Mouse (Mus musculus): ENCODE data around the gene Grhpr. TPM values are rescaled to one million over a fixed set of nuclear protein-coding genes. Genes with fewer than 3 reads are reported as not detected.
A peak's percentile ranks its signal among the peaks of the same experiment; 100 is the strongest.

Grhpr gene
- polyA plus RNA-seq (2012; fragmentation: generic; extraction: Trizol) = 71.1 TPM

- Histone ChIP-seq H3ac (ENCODE audit: control insufficient read depth, insufficient read length) (peak within 1 kb of the TSS; percentile 2), H3K4me3 (peak within 1 kb of the TSS; percentile 43), H3K79me2 (ENCODE audit: control insufficient read depth, insufficient read depth) (no peaks in the 10 kb centered on the region), H3K27me3 (ENCODE audit: control insufficient read depth, insufficient read depth, insufficient read length) (no peaks in the 10 kb centered on the region), H3K4me2 (ENCODE audit: low read depth) (peak within 1 kb of the TSS; percentile 92), H3K36me3 (ENCODE audit: control insufficient read depth, insufficient read depth) (no peaks in the 10 kb centered on the region)
- no peak for TF ChIP-seq MAX (IDR thresholded peaks at IDR 0.05; ENCODE audit: low read depth)
- TF ChIP-seq MYOD1 (IDR thresholded peaks at IDR 0.05; ENCODE audit: control insufficient read depth in 1 of 3, insufficient read length in 2 of 3, low read depth in 2 of 3) = peak in 1 of 3 experiments; percentile 4
- no peak for TF ChIP-seq REST (IDR thresholded peaks at IDR 0.05; ENCODE audit: insufficient read depth, insufficient read length)
- no peak for TF ChIP-seq SRF (IDR thresholded peaks at IDR 0.05; ENCODE audit: control insufficient read depth, insufficient read length, low read depth)
- no peak for TF ChIP-seq USF1 (IDR thresholded peaks at IDR 0.05; ENCODE audit: low read depth)
- TF ChIP-seq POLR2A (IDR thresholded peaks at IDR 0.05; ENCODE audit: insufficient read length, low read depth) = peak; percentile 96
- no peak for TF ChIP-seq TCF12 (IDR thresholded peaks at IDR 0.05; ENCODE audit: insufficient read depth, poor library complexity, severe bottlenecking)
- TF ChIP-seq TCF3 (IDR thresholded peaks at IDR 0.05; ENCODE audit: insufficient read length, low read depth) = no peak
- no peak for TF ChIP-seq E2F4 (IDR thresholded peaks at IDR 0.05; ENCODE audit: insufficient read depth)
- TF ChIP-seq MYOG (IDR thresholded peaks at IDR 0.05; ENCODE audit: control insufficient read depth in 1 of 3, insufficient read depth in 1 of 3, insufficient read length in 2 of 3, low read depth in 2 of 3) = no peak
- TF ChIP-seq CEBPB (IDR thresholded peaks at IDR 0.05; ENCODE audit: insufficient read depth, poor library complexity, severe bottlenecking) = no peak
- TF ChIP-seq POLR2AphosphoS2 (IDR thresholded peaks at IDR 0.05; ENCODE audit: insufficient read length, low read depth) = peak; percentile 92
Observed at GRCm38 (mm10) chr4:44981280-44981973, at the start of gene Grhpr. Gene Grhpr, plus strand, starts transcription at chr4:44981395.

GRCm38 (mm10) chr4:44931732-44932131 is 49.5 kb upstream of the Grhpr start:
- H3K27me3 ChIP-seq (ENCODE audit: control insufficient read depth, insufficient read depth, insufficient read length) = no peaks in the 10 kb centered on the region
- H3K36me3 ChIP-seq (ENCODE audit: control insufficient read depth, insufficient read depth) = peaks cover 39% of the 10 kb centered on the region
- no peak overlapping the region for H3K4me3 ChIP-seq
- no peaks in the 10 kb centered on the region for H3K79me2 ChIP-seq (ENCODE audit: control insufficient read depth, insufficient read depth)
- H3K4me2 ChIP-seq (ENCODE audit: low read depth) = no peak overlapping the region
- no peak for TF ChIP-seq POLR2AphosphoS2 (IDR thresholded peaks at IDR 0.05; ENCODE audit: insufficient read length, low read depth)
- TF ChIP-seq CEBPB (IDR thresholded peaks at IDR 0.05; ENCODE audit: insufficient read depth, poor library complexity, severe bottlenecking) = no peak
- TF ChIP-seq TCF3 (IDR thresholded peaks at IDR 0.05; ENCODE audit: insufficient read length, low read depth) = no peak
- no peak for TF ChIP-seq MAX (IDR thresholded peaks at IDR 0.05; ENCODE audit: low read depth)
- TF ChIP-seq USF1 (IDR thresholded peaks at IDR 0.05; ENCODE audit: low read depth) = no peak
- no peak for TF ChIP-seq SRF (IDR thresholded peaks at IDR 0.05; ENCODE audit: control insufficient read depth, insufficient read length, low read depth)
- no peak for TF ChIP-seq POLR2A (IDR thresholded peaks at IDR 0.05; ENCODE audit: insufficient read length, low read depth)
- TF ChIP-seq REST (IDR thresholded peaks at IDR 0.05; ENCODE audit: insufficient read depth, insufficient read length) = no peak
- no peak for TF ChIP-seq MYOD1 (IDR thresholded peaks at IDR 0.05; ENCODE audit: control insufficient read depth in 1 of 3, insufficient read length in 2 of 3, low read depth in 2 of 3)
- TF ChIP-seq MYOG (IDR thresholded peaks at IDR 0.05; ENCODE audit: control insufficient read depth in 1 of 3, insufficient read depth in 1 of 3, insufficient read length in 2 of 3, low read depth in 2 of 3) = no peak
- no peak for TF ChIP-seq TCF12 (IDR thresholded peaks at IDR 0.05; ENCODE audit: insufficient read depth, poor library complexity, severe bottlenecking)
- no peak for TF ChIP-seq E2F4 (IDR thresholded peaks at IDR 0.05; ENCODE audit: insufficient read depth)
- no peak overlapping the region for H3ac ChIP-seq (ENCODE audit: control insufficient read depth, insufficient read length)

DNA sequence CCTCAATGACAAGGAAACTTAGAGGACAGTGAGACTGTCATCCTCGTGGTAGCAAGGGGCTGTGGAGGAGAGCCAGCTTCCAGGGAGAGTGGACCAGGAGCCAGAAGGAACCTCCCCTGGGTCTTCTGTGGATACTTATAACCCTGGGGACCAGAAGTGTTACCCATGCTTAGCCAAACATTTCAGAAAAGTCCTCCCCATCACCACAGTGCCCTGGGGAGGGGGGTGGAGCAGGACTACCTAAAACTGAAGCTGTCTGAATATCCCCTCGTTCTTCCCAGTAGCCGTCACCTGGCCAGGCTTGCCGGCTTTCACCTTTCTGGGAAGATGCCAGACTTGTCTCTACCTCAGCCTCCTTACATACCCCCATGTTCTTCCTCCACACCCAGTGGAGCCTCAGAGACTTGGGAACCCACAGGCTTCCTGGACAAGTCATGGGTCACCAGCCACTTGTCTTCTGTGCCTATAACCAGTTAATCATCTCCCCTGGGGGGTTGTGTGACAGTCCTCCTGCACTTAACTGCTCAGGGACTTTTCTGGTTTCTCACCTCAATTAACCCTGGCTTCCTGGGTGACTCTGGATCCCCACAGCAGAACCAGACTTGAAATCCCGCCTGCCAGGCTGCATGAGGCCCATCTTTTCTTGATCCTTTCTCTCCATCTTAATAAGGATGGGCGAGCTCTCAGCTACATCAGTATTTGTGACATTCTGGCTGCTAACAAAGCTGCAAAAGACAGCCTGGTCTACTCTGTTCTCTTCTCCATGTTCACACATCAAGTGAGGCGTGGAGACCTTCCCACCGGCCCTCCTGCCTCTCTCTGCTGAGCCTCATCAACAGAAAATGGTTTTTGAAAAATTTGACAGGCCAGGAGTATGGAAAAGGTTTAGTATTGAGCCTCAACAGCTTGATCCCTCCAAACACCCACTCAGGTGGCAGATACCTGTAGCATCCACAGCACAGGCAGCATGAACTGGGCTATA is 42.5 kb upstream of the Grhpr start:
- TF ChIP-seq MYOG (IDR thresholded peaks at IDR 0.05; ENCODE audit: control insufficient read depth in 1 of 3, insufficient read depth in 1 of 3, insufficient read length in 2 of 3, low read depth in 2 of 3) = no peak
- no peak for TF ChIP-seq MYOD1 (IDR thresholded peaks at IDR 0.05; ENCODE audit: control insufficient read depth in 1 of 3, insufficient read length in 2 of 3, low read depth in 2 of 3)
- TF ChIP-seq TCF12 (IDR thresholded peaks at IDR 0.05; ENCODE audit: insufficient read depth, poor library complexity, severe bottlenecking) = no peak
- no peak for TF ChIP-seq MAX (IDR thresholded peaks at IDR 0.05; ENCODE audit: low read depth)
- TF ChIP-seq USF1 (IDR thresholded peaks at IDR 0.05; ENCODE audit: low read depth) = no peak
- no peak for TF ChIP-seq SRF (IDR thresholded peaks at IDR 0.05; ENCODE audit: control insufficient read depth, insufficient read length, low read depth)
- TF ChIP-seq REST (IDR thresholded peaks at IDR 0.05; ENCODE audit: insufficient read depth, insufficient read length) = no peak
- no peak for TF ChIP-seq POLR2AphosphoS2 (IDR thresholded peaks at IDR 0.05; ENCODE audit: insufficient read length, low read depth)
- no peak for TF ChIP-seq POLR2A (IDR thresholded peaks at IDR 0.05; ENCODE audit: insufficient read length, low read depth)
- TF ChIP-seq E2F4 (IDR thresholded peaks at IDR 0.05; ENCODE audit: insufficient read depth) = no peak
- no peak for TF ChIP-seq TCF3 (IDR thresholded peaks at IDR 0.05; ENCODE audit: insufficient read length, low read depth)
- TF ChIP-seq CEBPB (IDR thresholded peaks at IDR 0.05; ENCODE audit: insufficient read depth, poor library complexity, severe bottlenecking) = no peak
- H3K36me3 ChIP-seq (ENCODE audit: control insufficient read depth, insufficient read depth) = peaks cover 3% of the 10 kb centered on the region
- H3ac ChIP-seq (ENCODE audit: control insufficient read depth, insufficient read length) = no peak overlapping the region
- no peak overlapping the region for H3K4me3 ChIP-seq
- no peaks in the 10 kb centered on the region for H3K79me2 ChIP-seq (ENCODE audit: control insufficient read depth, insufficient read depth)
- peaks cover 7% of the 10 kb centered on the region for H3K27me3 ChIP-seq (ENCODE audit: control insufficient read depth, insufficient read depth, insufficient read length)
- no peak overlapping the region for H3K4me2 ChIP-seq (ENCODE audit: low read depth)
